Mouse (Mus musculus) ovary, postnatal 14 days (tissue): Measurements from ENCODE around the gene Cmklr1.

Source experiments
- DNase-seq: peaks from one replicate; pipeline ENCODE4 v3.0.0; 2022; ENCODE audit warnings: low spot score

The Cmklr1 gene

GRCm38 (mm10) chr5:113620130-113620716, 30.0 kb downstream of the Cmklr1 start:
- DNase-seq, result no peak

GRCm38 (mm10) chr5:113619151-113619550, 31.1 kb downstream of the Cmklr1 start:
- no peak for DNase-seq

GRCm38 (mm10) chr5:113618716-113619115, 31.5 kb downstream of the Cmklr1 start:
- DNase-seq, result no peak

GRCm38 (mm10) chr5:113611771-113612233, 38.4 kb downstream of the Cmklr1 start:
- DNase-seq, result no peak

GRCm38 (mm10) chr5:113611131-113611530, 39.1 kb downstream of the Cmklr1 start:
- DNase-seq, result no peak

GRCm38 (mm10) chr5:113610490-113610889, 39.7 kb downstream of the Cmklr1 start:
- no peak for DNase-seq

- DNase-seq, result no peak
These were observed 40.3 kb downstream of the Cmklr1 start for GRCm38 (mm10) chr5:113609891-113610290.

- no peak for DNase-seq
These were observed 41.7 kb downstream of the Cmklr1 start for GRCm38 (mm10) chr5:113608511-113608910.

- no peak for DNase-seq
These were observed 42.2 kb downstream of the Cmklr1 start for GRCm38 (mm10) chr5:113607941-113608431.

- DNase-seq, result no peak
These were observed 43.1 kb downstream of the Cmklr1 start for GRCm38 (mm10) chr5:113606961-113607785.

GRCm38 (mm10) chr5:113606121-113606520, 44.1 kb downstream of the Cmklr1 start:
- no peak for DNase-seq

GRCm38 (mm10) chr5:113604758-113605157, 45.5 kb downstream of the Cmklr1 start:
- DNase-seq, result no peak

GRCm38 (mm10) chr5:113603471-113603870, 46.8 kb downstream of the Cmklr1 start:
- DNase-seq, result no peak

GRCm38 (mm10) chr5:113600803-113601202, 49.4 kb downstream of the Cmklr1 start:
- DNase-seq, result no peak

- DNase-seq, result no peak
These were observed 50.0 kb downstream of the Cmklr1 start for GRCm38 (mm10) chr5:113600181-113600580.

GRCm38 (mm10) chr5:113596780-113597353, 53.4 kb downstream of the Cmklr1 start:
- no peak for DNase-seq

GRCm38 (mm10) chr5:113596252-113596651, 54.0 kb downstream of the Cmklr1 start:
- DNase-seq, result no peak

- no peak for DNase-seq
These were observed 56.1 kb downstream of the Cmklr1 start for GRCm38 (mm10) chr5:113593911-113594705.

GRCm38 (mm10) chr5:113591751-113592230, 58.4 kb downstream of the Cmklr1 start:
- no peak for DNase-seq

- DNase-seq, result no peak
These were observed 59.1 kb downstream of the Cmklr1 start for GRCm38 (mm10) chr5:113591166-113591565.

- DNase-seq, result no peak
These were observed 60.1 kb downstream of the Cmklr1 start for GRCm38 (mm10) chr5:113590010-113590640.
